Mouse (Mus musculus): Measurements from ENCODE around the gene Pla2g12a. TPM values are rescaled to one million over a fixed set of nuclear protein-coding genes. Genes with fewer than 3 reads are reported as not detected.

Gene Pla2g12a
- polyA plus RNA-seq, 1 experiment, result 67.0 TPM

GRCm38 (mm10) chr3:129893143-129893542 lies 14.7 kb downstream of the Pla2g12a start:
- Histone ChIP-seq H3K36me3 (ENCODE audit: control insufficient read depth, insufficient read depth, low read length) (peaks cover 29% of the 10 kb centered on the region), H3K4me3 (ENCODE audit: control insufficient read depth, insufficient read depth, low read length) (no peak overlapping the region), H3K27me3 (ENCODE audit: control insufficient read depth, insufficient read depth, low read length) (no peaks in the 10 kb centered on the region), H3K27ac (ENCODE audit: control insufficient read depth, insufficient read depth, low read length) (no peak overlapping the region), H3K4me1 (replicated peaks; ENCODE audit: control insufficient read depth, insufficient read depth, low read length) (no peaks in the 10 kb centered on the region)
- 98% methylated on average over 3 of the region's 3 CpGs for WGBS
- TF ChIP-seq POLR2A (IDR thresholded peaks at IDR 0.05; ENCODE audit: control insufficient read depth, extremely low read depth, insufficient read depth, low read length, poor library complexity), result no peak
- TF ChIP-seq CTCF (IDR thresholded peaks at IDR 0.05; ENCODE audit: borderline replicate concordance, control insufficient read depth, extremely low read depth, insufficient read depth, low read length, poor library complexity), result no peak
- DNase-seq, result no peak

DNA sequence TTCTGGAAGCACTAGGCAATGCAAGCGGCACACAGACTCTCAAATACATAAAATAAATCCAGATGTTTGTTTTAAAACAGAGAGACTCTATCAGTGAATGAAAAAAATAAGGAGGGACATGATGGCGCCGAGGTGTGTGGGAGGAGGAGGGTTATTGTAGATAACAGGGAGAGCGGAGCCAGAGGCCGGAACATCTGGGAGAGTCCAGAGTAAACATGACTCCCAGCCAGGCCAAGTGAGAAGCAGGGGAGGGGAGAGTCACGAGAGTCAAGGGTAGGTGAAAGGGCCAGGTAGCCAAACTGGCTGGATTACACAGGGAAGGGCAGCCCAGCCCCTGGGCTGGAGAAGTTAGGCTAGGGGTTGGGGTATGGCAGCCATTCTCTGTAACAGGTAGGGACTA lies 18.2 kb downstream of the Pla2g12a start:
- no peak for DNase-seq
- WGBS, result 99% methylated on average over 6 of the region's 6 CpGs
- Histone ChIP-seq H3K4me3 (ENCODE audit: control insufficient read depth, insufficient read depth, low read length) (no peak overlapping the region), H3K36me3 (ENCODE audit: control insufficient read depth, insufficient read depth, low read length) (peaks cover 16% of the 10 kb centered on the region), H3K27me3 (ENCODE audit: control insufficient read depth, insufficient read depth, low read length) (no peaks in the 10 kb centered on the region), H3K27ac (ENCODE audit: control insufficient read depth, insufficient read depth, low read length) (no peak overlapping the region), H3K4me1 (replicated peaks; ENCODE audit: control insufficient read depth, insufficient read depth, low read length) (peaks cover 2% of the 10 kb centered on the region)
- no peak for TF ChIP-seq CTCF (IDR thresholded peaks at IDR 0.05; ENCODE audit: borderline replicate concordance, control insufficient read depth, extremely low read depth, insufficient read depth, low read length, poor library complexity)
- no peak for TF ChIP-seq POLR2A (IDR thresholded peaks at IDR 0.05; ENCODE audit: control insufficient read depth, extremely low read depth, insufficient read depth, low read length, poor library complexity)

DNA sequence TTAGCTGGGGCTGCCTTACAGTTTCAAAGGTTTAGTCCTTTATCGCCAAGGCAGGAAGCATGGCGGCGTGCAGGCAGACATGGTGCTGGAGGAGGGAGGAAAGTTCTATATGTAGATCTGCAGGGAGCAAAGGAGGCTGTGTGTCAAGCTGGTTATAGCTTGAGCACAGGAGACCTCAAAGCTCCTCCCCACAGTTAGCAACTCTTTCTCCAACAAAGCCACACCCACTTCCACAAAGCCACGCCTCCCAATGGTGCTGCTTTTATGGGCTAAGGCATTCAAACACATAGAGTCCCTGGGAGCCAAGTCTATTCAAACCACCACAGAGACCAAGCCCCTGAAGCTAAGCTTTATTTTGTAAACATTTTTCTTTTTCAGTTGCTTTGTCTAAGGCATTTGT lies 20.5 kb downstream of the Pla2g12a start:
- H3K4me1 ChIP-seq (replicated peaks; ENCODE audit: control insufficient read depth, insufficient read depth, low read length), result peaks cover 13% of the 10 kb centered on the region
- DNase-seq, result no peak

DNA sequence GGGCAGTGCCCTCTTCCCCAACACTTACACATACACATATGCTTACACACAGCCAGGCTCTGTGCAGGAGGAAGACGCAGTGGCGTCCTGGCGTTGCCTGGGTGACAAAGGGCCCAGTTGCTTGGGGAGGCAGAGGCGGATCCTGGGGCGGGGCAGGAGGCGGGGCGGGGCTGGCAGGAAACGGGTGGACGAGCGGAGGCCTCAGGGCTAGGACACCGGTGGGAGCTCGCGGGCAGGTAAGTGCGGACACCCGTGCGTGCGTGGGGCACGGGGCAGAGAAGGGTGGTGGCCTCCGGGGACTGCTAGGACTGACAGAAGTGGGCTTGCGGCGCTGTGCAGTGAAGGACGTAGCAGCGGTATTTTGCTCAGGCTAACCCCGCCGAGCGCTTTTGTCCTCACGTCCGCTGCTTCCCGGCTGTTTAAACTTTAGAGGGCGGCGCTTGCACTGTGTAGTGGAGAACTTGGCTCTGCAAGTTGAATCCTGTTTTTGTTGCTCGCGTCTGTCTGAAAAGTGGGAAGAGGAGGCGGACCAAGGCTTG lies 22.9 kb downstream of the Pla2g12a start, which contains the start of gene Casp6:
TSS of gene Casp6 (plus strand) at position 155 of the 539 bp plus-strand sequence.
- no peak within 1 kb of the TSS for H3K27ac ChIP-seq (ENCODE audit: control insufficient read depth, insufficient read depth, low read length)
- no peaks in the 10 kb centered on the region for H3K27me3 ChIP-seq (ENCODE audit: control insufficient read depth, insufficient read depth, low read length)
- under 1% methylated on average over 34 of the region's 34 CpGs for WGBS
- peak within 1 kb of the TSS; percentile 83 for H3K4me3 ChIP-seq (ENCODE audit: control insufficient read depth, insufficient read depth, low read length)
- peak; percentile 92 for DNase-seq
- TF ChIP-seq CTCF (IDR thresholded peaks at IDR 0.05; ENCODE audit: borderline replicate concordance, control insufficient read depth, extremely low read depth, insufficient read depth, low read length, poor library complexity), result no peak
- peak; percentile 65; the same call in 1 of the 2 replicates for TF ChIP-seq POLR2A (IDR thresholded peaks at IDR 0.05; ENCODE audit: control insufficient read depth, extremely low read depth, insufficient read depth, low read length, poor library complexity)
- peaks cover 23% of the 10 kb centered on the region for H3K4me1 ChIP-seq (replicated peaks; ENCODE audit: control insufficient read depth, insufficient read depth, low read length)
- 0 out of 2 replicates have a peak, but pooled peaks cover 3% of the 10 kb centered on the region for H3K36me3 ChIP-seq (ENCODE audit: control insufficient read depth, insufficient read depth, low read length)

More for the DNA sequence above, 20.5 kb downstream of the Pla2g12a start:
- no peak overlapping the region for H3K4me3 ChIP-seq (ENCODE audit: control insufficient read depth, insufficient read depth, low read length)
- no peak overlapping the region for H3K27ac ChIP-seq (ENCODE audit: control insufficient read depth, insufficient read depth, low read length)
- 95% methylated on average over 4 of the region's 4 CpGs for WGBS
- no peaks in the 10 kb centered on the region for H3K36me3 ChIP-seq (ENCODE audit: control insufficient read depth, insufficient read depth, low read length)
- H3K27me3 ChIP-seq (ENCODE audit: control insufficient read depth, insufficient read depth, low read length), result no peaks in the 10 kb centered on the region
- TF ChIP-seq CTCF (IDR thresholded peaks at IDR 0.05; ENCODE audit: borderline replicate concordance, control insufficient read depth, extremely low read depth, insufficient read depth, low read length, poor library complexity), result no peak

GRCm38 (mm10) chr3:129903369-129903768 lies 25.0 kb downstream of the Pla2g12a start:
- no peak overlapping the region for H3K27ac ChIP-seq (ENCODE audit: control insufficient read depth, insufficient read depth, low read length)
- peaks cover 6% of the 10 kb centered on the region; the same call in 1 of the 2 replicates for H3K36me3 ChIP-seq (ENCODE audit: control insufficient read depth, insufficient read depth, low read length)
- no peak overlapping the region for H3K4me3 ChIP-seq (ENCODE audit: control insufficient read depth, insufficient read depth, low read length)

GRCm38 (mm10) chr3:129903866-129904265 lies 25.5 kb downstream of the Pla2g12a start:
- H3K4me1 ChIP-seq (replicated peaks; ENCODE audit: control insufficient read depth, insufficient read depth, low read length), result peaks cover 23% of the 10 kb centered on the region
- no peak overlapping the region for H3K4me3 ChIP-seq (ENCODE audit: control insufficient read depth, insufficient read depth, low read length)
- TF ChIP-seq CTCF (IDR thresholded peaks at IDR 0.05; ENCODE audit: borderline replicate concordance, control insufficient read depth, extremely low read depth, insufficient read depth, low read length, poor library complexity), result no peak
- TF ChIP-seq POLR2A (IDR thresholded peaks at IDR 0.05; ENCODE audit: control insufficient read depth, extremely low read depth, insufficient read depth, low read length, poor library complexity), result no peak
- WGBS, result 16% methylated on average over 8 of the region's 8 CpGs
- no peaks in the 10 kb centered on the region for H3K27me3 ChIP-seq (ENCODE audit: control insufficient read depth, insufficient read depth, low read length)
- peaks cover 11% of the 10 kb centered on the region; the same call in 1 of the 2 replicates for H3K36me3 ChIP-seq (ENCODE audit: control insufficient read depth, insufficient read depth, low read length)
- DNase-seq, result no peak
- H3K27ac ChIP-seq (ENCODE audit: control insufficient read depth, insufficient read depth, low read length), result no peak overlapping the region; the same call in 1 of the 2 replicates

More at GRCm38 (mm10) chr3:129903369-129903768, 25.0 kb downstream of the Pla2g12a start:
- Histone ChIP-seq H3K4me1 (replicated peaks; ENCODE audit: control insufficient read depth, insufficient read depth, low read length) (peaks cover 23% of the 10 kb centered on the region), H3K27me3 (ENCODE audit: control insufficient read depth, insufficient read depth, low read length) (no peaks in the 10 kb centered on the region)
- TF ChIP-seq POLR2A (IDR thresholded peaks at IDR 0.05; ENCODE audit: control insufficient read depth, extremely low read depth, insufficient read depth, low read length, poor library complexity) (no peak), CTCF (IDR thresholded peaks at IDR 0.05; ENCODE audit: borderline replicate concordance, control insufficient read depth, extremely low read depth, insufficient read depth, low read length, poor library complexity) (no peak)
- WGBS, result 77% methylated on average over 3 of the region's 3 CpGs
- DNase-seq, result no peak
